Mouse (Mus musculus): ENCODE data around the gene Zfp821. TPM values are rescaled to one million over a fixed set of nuclear protein-coding genes. Genes with fewer than 3 reads are reported as not detected.
A peak's percentile ranks its signal among the peaks of the same experiment; 100 is the strongest.

Gene Zfp821
- total RNA-seq (2021): 10 to 100 TPM; 41.0 to 42.1 TPM
- long read RNA-seq, transcript Zfp821-206 (8 exons, 2,033 nt): major isoform, 5 of 24 reads
- long read RNA-seq, partial matches to known transcripts: 1 of 24 reads
- long read RNA-seq, other reads (novel, unspliced or antisense): 16 of 24 reads

DNA sequence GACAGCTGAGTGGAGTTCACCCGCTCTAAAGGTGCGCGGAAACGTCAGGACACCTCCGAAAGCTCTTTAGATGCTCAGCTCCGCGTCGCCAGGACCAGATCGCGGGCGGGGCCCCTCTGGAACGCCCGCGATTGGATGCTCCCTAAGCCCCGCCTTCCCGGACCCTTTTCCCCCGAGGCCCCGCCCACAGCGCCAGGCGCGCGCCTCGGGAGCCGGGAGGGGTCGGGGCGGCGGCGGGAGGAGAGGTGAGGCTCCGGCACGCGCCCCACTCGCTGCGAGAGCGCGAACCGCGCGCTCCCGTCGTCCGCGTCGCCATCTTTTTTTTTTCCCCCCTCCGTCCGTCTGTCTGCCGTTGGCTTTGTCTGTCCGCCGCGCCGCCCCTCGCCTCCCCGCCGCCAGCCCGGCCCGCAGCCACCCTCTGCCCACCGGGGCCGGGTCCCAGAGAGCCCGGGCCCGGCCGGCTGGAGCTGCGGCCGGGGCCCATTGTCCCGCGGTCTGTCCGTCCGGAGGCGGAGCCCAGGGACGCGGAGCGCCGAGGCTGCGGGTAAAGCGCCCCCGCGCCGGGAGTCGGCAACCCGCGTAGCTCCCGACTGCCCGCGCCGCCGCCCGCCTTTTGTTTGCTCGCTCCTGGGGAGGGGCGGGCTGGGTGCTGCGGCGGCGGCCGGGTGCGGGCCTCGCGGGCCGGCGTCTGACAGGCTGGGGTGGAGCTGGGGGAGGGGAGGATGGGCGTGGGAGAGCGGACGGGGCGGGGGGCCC is at the start of gene Zfp821:
Zfp821 (plus strand) TSS at position 227 of the 756 bp plus-strand sequence.
- DNase-seq (ENCODE audit: low spot score in 2 of 2): peak; percentile 92 to 95

DNA sequence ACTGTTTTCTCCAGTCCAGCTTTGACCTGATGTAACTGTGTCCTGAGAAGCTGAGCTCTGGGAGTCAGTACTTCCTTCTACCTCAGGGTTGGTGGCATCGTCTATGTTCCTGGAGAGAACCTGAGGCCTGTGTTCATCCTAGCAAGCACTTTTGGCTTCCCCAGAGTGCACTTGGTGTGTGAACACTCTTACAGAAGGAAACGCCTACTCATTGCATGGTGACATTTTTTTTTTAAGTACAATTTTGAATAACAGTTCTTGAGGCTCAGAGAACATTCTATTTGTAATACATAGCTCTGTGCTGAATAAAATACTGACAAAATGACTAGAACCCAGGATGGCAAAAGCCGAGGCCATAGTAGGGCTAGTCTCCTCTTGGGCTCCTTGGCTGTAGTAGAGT is 48.5 kb upstream of the Zfp821 start:
- peak in 1 of 2 experiments; percentile 74 for DNase-seq (ENCODE audit: low spot score in 2 of 2)

GRCm38 (mm10) chr8:109662328-109662727 is 43.0 kb upstream of the Zfp821 start:
- peak; percentile 50 to 87 for DNase-seq (ENCODE audit: low spot score in 2 of 2)

DNA sequence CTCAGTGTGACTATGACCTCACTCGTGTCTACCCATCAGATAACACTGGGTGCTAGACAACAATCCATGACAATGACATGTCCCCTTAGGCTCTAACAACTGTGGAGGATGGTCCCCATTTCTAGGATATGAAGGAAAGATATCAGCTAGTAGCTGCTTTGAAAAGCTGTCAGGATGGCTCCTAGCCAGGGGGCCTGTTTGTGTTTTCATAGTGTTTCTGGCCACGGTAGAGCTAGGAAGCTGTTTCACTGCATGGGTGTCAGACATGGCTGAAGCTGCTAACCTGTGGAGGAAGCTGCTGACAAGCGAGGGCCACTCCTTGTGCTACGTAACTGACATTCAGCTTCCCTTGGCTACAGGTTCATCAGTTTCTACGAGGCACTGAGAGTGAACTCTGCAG is 38.7 kb upstream of the Zfp821 start:
- DNase-seq (ENCODE audit: low spot score in 2 of 2): peak in 1 of 2 experiments; percentile 55

GRCm38 (mm10) chr8:109672656-109673055 is 32.7 kb upstream of the Zfp821 start:
- DNase-seq (ENCODE audit: low spot score in 2 of 2): no peak

DNA sequence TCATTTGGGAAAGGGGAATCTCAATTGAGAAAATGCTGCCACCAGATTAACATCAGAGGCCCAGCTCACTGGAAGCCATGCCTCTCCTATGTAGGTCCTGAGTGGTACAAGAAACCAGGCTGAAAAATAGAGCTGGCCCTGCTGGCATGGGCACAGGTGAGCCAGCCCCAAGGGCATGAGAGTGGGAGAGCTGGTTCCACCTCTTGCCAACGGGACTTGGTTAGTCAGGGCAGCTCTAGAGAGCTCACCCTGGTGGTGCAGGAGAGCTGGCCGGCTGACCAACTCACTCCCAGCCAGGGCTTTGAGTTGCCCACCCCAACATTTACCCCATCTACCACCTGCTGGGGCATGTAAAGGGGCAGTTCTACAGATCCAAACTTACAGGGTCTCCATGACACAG is 31.8 kb upstream of the Zfp821 start:
- DNase-seq (ENCODE audit: low spot score in 2 of 2): no peak

DNA sequence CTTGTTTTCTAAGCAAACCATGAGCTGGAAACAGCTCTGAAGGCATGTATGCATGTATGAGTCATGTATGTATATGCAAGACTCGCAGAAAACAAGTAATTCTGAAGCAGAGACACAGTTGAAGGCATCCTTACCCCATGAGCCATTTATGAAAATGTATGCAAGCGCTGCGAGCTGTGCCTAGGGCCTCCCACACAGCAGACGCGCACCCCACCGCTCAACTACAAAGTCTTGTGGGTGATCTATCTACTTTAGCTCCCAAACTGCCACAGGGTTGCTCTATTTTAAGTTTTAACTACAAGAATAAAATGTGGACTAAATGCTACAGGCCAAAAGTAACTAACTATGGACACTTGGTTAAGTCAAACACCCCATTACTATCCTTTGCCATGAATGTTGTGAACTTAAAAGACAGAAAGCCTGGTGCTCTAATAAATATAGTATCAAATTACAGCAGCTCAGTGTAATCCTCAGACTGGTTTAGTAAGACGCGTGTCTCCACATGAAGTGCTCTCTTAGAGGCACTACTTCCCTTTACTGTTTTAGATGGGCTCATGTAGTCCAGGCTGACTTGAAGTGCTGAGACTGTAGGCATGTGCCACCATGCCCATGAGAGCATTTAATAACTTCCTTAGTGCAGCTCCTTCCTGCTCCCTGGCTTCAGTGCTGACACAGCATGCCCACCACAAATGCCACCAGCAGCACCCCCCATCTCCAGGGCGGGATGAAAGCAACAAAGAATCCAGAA is 29.3 kb upstream of the Zfp821 start:
- peak; percentile 42 to 80 for DNase-seq (ENCODE audit: low spot score in 2 of 2)

GRCm38 (mm10) chr8:109681535-109681934 is 23.8 kb upstream of the Zfp821 start:
- DNase-seq (ENCODE audit: low spot score in 2 of 2): no peak

DNA sequence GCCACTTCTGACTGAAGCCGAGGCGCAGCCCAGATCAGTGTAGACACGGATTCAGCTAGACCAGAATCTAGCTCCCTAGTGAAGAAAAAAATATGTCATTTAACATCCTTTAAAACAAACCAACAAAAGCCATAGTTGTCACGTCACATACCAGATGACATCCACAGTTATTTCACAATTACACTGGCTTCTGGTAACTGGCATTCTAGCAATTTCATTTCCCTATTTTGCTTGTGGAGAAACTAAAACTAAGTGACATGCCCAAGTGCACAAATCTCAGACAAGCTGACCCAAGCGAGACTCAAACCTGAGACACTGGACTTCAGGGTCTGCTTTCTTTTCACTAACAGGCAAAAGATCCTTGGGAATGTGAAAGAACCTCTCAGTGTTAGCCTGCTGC is 23.2 kb upstream of the Zfp821 start:
- DNase-seq (ENCODE audit: low spot score in 2 of 2): no peak

DNA sequence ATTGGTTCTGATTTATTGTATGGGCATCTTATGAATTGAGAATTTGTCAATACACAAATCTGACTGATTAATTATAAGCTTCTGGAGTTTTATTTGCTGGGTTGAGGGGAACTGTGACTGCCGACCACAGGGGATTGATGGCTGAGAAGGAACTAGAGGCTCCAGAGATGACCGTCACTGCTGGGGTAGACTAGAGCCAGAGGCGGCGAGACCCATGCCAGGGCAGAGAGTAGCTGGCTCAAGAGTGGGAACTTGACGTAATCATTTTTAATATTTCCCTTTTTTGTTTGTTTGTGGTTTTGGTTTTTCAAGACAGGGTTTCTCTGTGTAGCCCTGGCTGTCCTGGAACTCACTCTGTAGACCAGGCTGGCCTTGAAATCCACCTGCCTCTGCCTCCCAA is 18.1 kb upstream of the Zfp821 start:
- DNase-seq (ENCODE audit: low spot score in 2 of 2): no peak

DNA sequence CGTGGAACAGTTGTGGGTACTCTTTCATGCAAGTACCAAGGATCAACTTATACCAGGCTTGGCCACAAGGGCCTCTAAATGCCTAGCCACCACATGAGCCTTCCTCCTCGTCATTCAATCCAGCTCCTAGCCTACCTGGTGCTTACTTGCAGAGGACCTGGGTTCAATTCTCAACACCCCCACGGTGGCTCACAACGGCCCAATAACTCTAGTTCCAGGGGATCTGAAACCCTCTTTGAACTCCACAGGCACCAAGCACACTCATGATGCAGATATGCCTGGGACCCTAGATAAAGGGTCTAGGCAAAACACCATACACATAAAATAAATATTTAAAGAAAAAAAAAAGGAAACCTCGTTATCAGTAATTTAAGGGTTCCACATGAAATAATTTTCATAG is 13.6 kb upstream of the Zfp821 start:
- DNase-seq (ENCODE audit: low spot score in 2 of 2): no peak

- DNase-seq (ENCODE audit: low spot score in 2 of 2): peak; percentile 26 to 40
Measured at GRCm38 (mm10) chr8:109692443-109693145, 12.8 kb upstream of the Zfp821 start.

- peak; percentile 97 to 98 for DNase-seq (ENCODE audit: low spot score in 2 of 2)
Measured at GRCm38 (mm10) chr8:109693146-109693900, 12.0 kb upstream of the Zfp821 start, which contains the start of gene Ist1. Gene Ist1 (minus strand): TSS chr8:109693260.

DNA sequence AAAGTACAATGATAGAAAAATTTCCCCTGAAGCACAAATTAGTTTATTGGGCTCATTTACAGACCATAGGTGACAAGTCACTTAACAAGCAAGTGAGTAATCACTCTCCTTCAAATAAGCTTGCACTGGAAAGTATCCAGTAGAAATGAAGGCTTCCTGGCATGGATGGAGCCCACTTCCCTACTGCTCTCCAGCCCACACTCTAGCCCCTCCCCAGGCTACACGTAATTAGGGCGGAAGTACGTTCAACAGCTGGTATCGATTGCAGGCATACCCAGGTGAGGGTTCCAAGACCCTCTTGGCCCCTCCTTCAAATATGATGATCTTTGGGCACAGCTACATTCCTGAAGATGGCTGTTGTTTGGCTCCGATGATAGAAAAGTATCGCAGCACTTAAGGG is 11.2 kb upstream of the Zfp821 start:
- DNase-seq (ENCODE audit: low spot score in 2 of 2): no peak

- no peak for DNase-seq (ENCODE audit: low spot score in 2 of 2)
Measured at GRCm38 (mm10) chr8:109697754-109698153, 7.6 kb upstream of the Zfp821 start.

DNA sequence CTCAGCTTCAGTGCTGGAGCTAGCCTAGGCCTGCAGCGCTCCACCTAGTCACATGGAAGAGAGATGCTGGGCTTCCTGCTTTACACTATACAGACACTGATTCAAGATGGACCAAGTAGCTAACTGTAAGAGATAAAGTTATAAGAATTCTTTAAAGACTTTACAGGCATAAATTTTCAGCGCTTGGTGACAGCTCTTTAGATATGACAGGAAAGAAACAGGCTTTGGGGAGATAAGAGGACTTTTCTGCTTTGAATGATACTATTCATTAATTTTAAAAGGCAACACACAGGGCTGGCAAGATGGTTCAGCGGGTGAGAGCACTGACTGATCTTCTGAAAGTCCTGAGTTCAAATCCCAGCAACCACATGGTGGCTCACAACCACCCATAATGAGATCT is 6.9 kb upstream of the Zfp821 start:
- no peak for DNase-seq (ENCODE audit: low spot score in 2 of 2)

- DNase-seq (ENCODE audit: low spot score in 2 of 2): no peak
Measured at GRCm38 (mm10) chr8:109704565-109705319, 604 bp upstream of the Zfp821 start.

- DNase-seq (ENCODE audit: low spot score in 2 of 2): peak in 1 of 2 experiments; percentile 26
Measured at GRCm38 (mm10) chr8:109706076-109706873, 929 bp downstream of the Zfp821 start.

GRCm38 (mm10) chr8:109706874-109707237 is 1.5 kb downstream of the Zfp821 start:
- peak; percentile 63 to 72 for DNase-seq (ENCODE audit: low spot score in 2 of 2)

Data from layer of hippocampus, adult 18-20 months (tissue).